9 mouse cellular contexts compared by ENCODE assay signal in the genomic region with DNA sequence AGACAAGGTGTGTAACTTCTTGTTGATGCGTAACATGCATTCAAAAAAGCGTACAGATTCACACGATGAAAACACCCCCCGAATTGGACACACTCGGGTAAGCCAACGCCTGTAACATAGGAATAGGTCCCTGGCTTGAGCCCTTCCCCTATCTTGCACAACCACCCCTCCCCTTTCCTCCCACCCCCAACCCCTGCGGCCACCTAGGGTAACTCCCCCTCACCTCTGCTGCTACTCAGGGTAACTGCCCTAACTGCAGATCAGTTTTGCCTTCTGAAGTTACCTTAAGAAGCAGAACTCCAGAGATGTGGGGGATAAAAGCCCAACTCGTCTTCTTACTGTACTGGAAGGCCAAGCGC. TPM values are rescaled to one million over a fixed set of nuclear protein-coding genes. Genes with fewer than 3 reads are reported as not detected.
DNase-seq lines count a peak whose midpoint lies in the region; ATAC-seq and TF ChIP-seq lines count a peak whose summit lies in the region.
"Had no signal": no experiment of that assay in that cellular context is flagged by ENCODE, and none has a peak within 500 bp of the region (broad histone marks: within the 10 kb centered on the region; RNA-seq: fewer than 3 reads in every experiment).

No protein-coding gene starts in this region.

- H3K4me2 ChIP-seq in heart, embryonic 16.5 days (ENCODE audit: low read depth, low read length), result peak overlapping the region; percentile 62
- H3K4me2 ChIP-seq in embryonic facial prominence, embryonic 12.5 days (replicated peaks), result peak overlapping the region; percentile 38
- no peak overlapping the region for H3K4me2 ChIP-seq in hindbrain, embryonic 11.5 days (replicated peaks; ENCODE audit: low read depth, low read length)
- 0 out of 2 replicates have a peak overlapping the region, but pooled peaks have one; percentile 47 for H3K4me2 ChIP-seq in liver, postnatal 0 days (ENCODE audit: low read depth, low read length)

- intact Hi-C loops in heart, postnatal 36 days (cut with DNase I), result loop anchor here (1.0 to 2.0 kb wide), 4 partner anchors 23 to 506 kb away; no protein-coding TSS in a partner anchor

- no peak overlapping the region for H3K9ac ChIP-seq in heart, embryonic 16.5 days (ENCODE audit: low read length)
- no peak overlapping the region for H3K9ac ChIP-seq in embryonic facial prominence, embryonic 12.5 days
- no peak overlapping the region for H3K9ac ChIP-seq in hindbrain, embryonic 11.5 days (ENCODE audit: low read depth, low read length)
- H3K9ac ChIP-seq in liver, postnatal 0 days (replicated peaks), result no peak overlapping the region

- no peak for TF ChIP-seq CTCF in liver, postnatal 0 days (IDR thresholded peaks at IDR 0.05; ENCODE audit: low read depth)

- no peak for TF ChIP-seq EP300 in liver, postnatal 0 days (IDR thresholded peaks at IDR 0.05; ENCODE audit: low read depth)

- no peak for ATAC-seq in heart, embryonic 16.5 days (replicated peaks; ENCODE audit: extremely low read depth, insufficient read depth, low FRiP score)
- no peak for ATAC-seq in embryonic facial prominence, embryonic 12.5 days (ENCODE audit: insufficient number of reproducible peaks, insufficient read depth, low FRiP score, low TSS enrichment)
- ATAC-seq in hindbrain, embryonic 11.5 days (ENCODE audit: low FRiP score), result 0 out of 2 replicates have a peak, but pooled peaks have one; percentile 22
- ATAC-seq in liver, postnatal 0 days, result no peak

- H3K27me3 ChIP-seq in heart, embryonic 16.5 days (ENCODE audit: control insufficient read depth, insufficient read depth, low read length), result no peaks in the 10 kb centered on the region
- H3K27me3 ChIP-seq in embryonic facial prominence, embryonic 12.5 days, result 0 out of 2 replicates have a peak, but pooled peaks cover 6% of the 10 kb centered on the region
- H3K27me3 ChIP-seq in hindbrain, embryonic 11.5 days (ENCODE audit: control insufficient read depth, insufficient read depth, low read length), result no peaks in the 10 kb centered on the region
- no peaks in the 10 kb centered on the region for H3K27me3 ChIP-seq in liver, postnatal 0 days (ENCODE audit: insufficient read depth, low read length)
- H3K27me3 ChIP-seq: CH12.LX had no signal

- 0 out of 2 replicates have a peak overlapping the region, but pooled peaks have one; percentile 27 for H3K4me3 ChIP-seq in heart, embryonic 16.5 days (ENCODE audit: low read length)
- no peak overlapping the region for H3K4me3 ChIP-seq in embryonic facial prominence, embryonic 12.5 days
- H3K4me3 ChIP-seq in hindbrain, embryonic 11.5 days (ENCODE audit: low read depth, low read length), result no peak overlapping the region
- no peak overlapping the region for H3K4me3 ChIP-seq in liver, postnatal 0 days (ENCODE audit: low read depth, low read length)

- no peaks in the 10 kb centered on the region for H3K36me3 ChIP-seq in heart, embryonic 16.5 days (ENCODE audit: control insufficient read depth, insufficient read depth)
- H3K36me3 ChIP-seq in embryonic facial prominence, embryonic 12.5 days, result no peaks in the 10 kb centered on the region
- H3K36me3 ChIP-seq in hindbrain, embryonic 11.5 days (ENCODE audit: control insufficient read depth, insufficient read depth, low read length), result no peaks in the 10 kb centered on the region
- no peaks in the 10 kb centered on the region for H3K36me3 ChIP-seq in liver, postnatal 0 days (replicated peaks; ENCODE audit: insufficient read depth, low read length)

- H3K4me1 ChIP-seq in heart, embryonic 16.5 days (ENCODE audit: control insufficient read depth, insufficient read depth, low read length), result peaks cover 14% of the 10 kb centered on the region
- H3K4me1 ChIP-seq in embryonic facial prominence, embryonic 12.5 days, result peaks cover 6% of the 10 kb centered on the region; the same call in 1 of the 2 replicates
- H3K4me1 ChIP-seq in hindbrain, embryonic 11.5 days (replicated peaks; ENCODE audit: control insufficient read depth, insufficient read depth, low read length), result no peaks in the 10 kb centered on the region
- H3K4me1 ChIP-seq in liver, postnatal 0 days (ENCODE audit: insufficient read depth), result 0 out of 2 replicates have a peak, but pooled peaks cover 7% of the 10 kb centered on the region

- no peak overlapping the region for H3K27ac ChIP-seq in heart, embryonic 16.5 days (ENCODE audit: low read length)
- H3K27ac ChIP-seq in embryonic facial prominence, embryonic 12.5 days, result no peak overlapping the region
- H3K27ac ChIP-seq in hindbrain, embryonic 11.5 days (ENCODE audit: low read depth, low read length), result no peak overlapping the region
- H3K27ac ChIP-seq in liver, postnatal 0 days (ENCODE audit: low read depth), result no peak overlapping the region

- DNase-seq in heart, postnatal 36 days, result no peak
- no peak for DNase-seq in hindbrain, embryonic 11.5 days (ENCODE audit: low spot score)
- no peak for DNase-seq in liver, postnatal 0 days
- DNase-seq in frontal cortex, postnatal 36 days (ENCODE audit: low spot score in 2 of 2), result no peak
- DNase-seq in thymus, postnatal 25 days, result no peak
- DNase-seq in right cerebral cortex, adult 2 months (ENCODE audit: low spot score in 2 of 2), result no peak

- H3K9me3 ChIP-seq in heart, embryonic 16.5 days (replicated peaks; ENCODE audit: control insufficient read depth, low read length), result no peaks in the 10 kb centered on the region; the same call in 1 of the 2 replicates
- H3K9me3 ChIP-seq in embryonic facial prominence, embryonic 12.5 days, result no peaks in the 10 kb centered on the region
- H3K9me3 ChIP-seq in hindbrain, embryonic 11.5 days (ENCODE audit: control insufficient read depth, low read length), result no peaks in the 10 kb centered on the region
- H3K9me3 ChIP-seq in liver, postnatal 0 days (ENCODE audit: low read length), result no peaks in the 10 kb centered on the region

- WGBS in heart, embryonic 16.5 days, result 9% methylated on average over 9 of the region's 9 CpGs
- WGBS in embryonic facial prominence, embryonic 12.5 days, result 10% methylated on average over 9 of the region's 9 CpGs
- WGBS in hindbrain, embryonic 11.5 days, result 13% methylated on average over 9 of the region's 9 CpGs
- 14% methylated on average over 9 of the region's 9 CpGs for WGBS in liver, postnatal 0 days (ENCODE audit: insufficient replicate concordance)

RNA-seq across cellular contexts. Expression of a gene that starts 39.2 kb away (rescaled TPM):
- 0.29 TPM in 1 of 2 replicates, not detected in the other for polyA plus RNA-seq in heart, embryonic 16.5 days (2015; fragmentation: Nextera tagmentation; extraction: Ambion mirVana)
- not detected for total RNA-seq in heart, postnatal 36 days (2021)
- polyA plus RNA-seq in embryonic facial prominence, embryonic 12.5 days (2016; fragmentation: Nextera tagmentation; extraction: Ambion mirVana), result not detected in 2 replicates
- polyA plus RNA-seq in hindbrain, embryonic 11.5 days (2014; fragmentation: Nextera tagmentation; extraction: Ambion mirVana), result 0.21 and 0.26 TPM in 2 replicates
- 204 and 234 TPM in 2 replicates for polyA plus RNA-seq in liver, postnatal 0 days (2015; fragmentation: Nextera tagmentation; extraction: Ambion mirVana)
- total RNA-seq: CH12.LX had no signal

RNA-seq across cellular contexts. Expression of a gene that starts 39.5 kb away (rescaled TPM):
- polyA plus RNA-seq in heart, embryonic 16.5 days (2015; fragmentation: Nextera tagmentation; extraction: Ambion mirVana), result 9.5 and 13.8 TPM in 2 replicates
- total RNA-seq in heart, postnatal 36 days (2021), result 10 to 100 TPM in 1 of 2 experiments, 1 to 10 TPM in 1; 9.9 to 14.5 TPM
- polyA plus RNA-seq in embryonic facial prominence, embryonic 12.5 days (2016; fragmentation: Nextera tagmentation; extraction: Ambion mirVana), result 8.4 and 9.7 TPM in 2 replicates
- 3.9 and 4.1 TPM in 2 replicates for polyA plus RNA-seq in hindbrain, embryonic 11.5 days (2014; fragmentation: Nextera tagmentation; extraction: Ambion mirVana)
- polyA plus RNA-seq in liver, postnatal 0 days (2015; fragmentation: Nextera tagmentation; extraction: Ambion mirVana), result 8.3 and 9.7 TPM in 2 replicates

Comparison
In these comparisons a context has a peak if more than half of its experiments do, and no peak if none do; other contexts are left out.
1. RNA of a gene that starts 39.2 kb away (polyA plus RNA-seq): 204 to 234 TPM in liver, postnatal 0 days; 0.29 TPM in heart, embryonic 16.5 days, 0.21 to 0.26 TPM in hindbrain, embryonic 11.5 days and not detected in embryonic facial prominence, embryonic 12.5 days; every median in the first group is over 100 times any median in the second.